Mouse (Mus musculus): ENCODE measurements around the gene Acer1.

DNA sequence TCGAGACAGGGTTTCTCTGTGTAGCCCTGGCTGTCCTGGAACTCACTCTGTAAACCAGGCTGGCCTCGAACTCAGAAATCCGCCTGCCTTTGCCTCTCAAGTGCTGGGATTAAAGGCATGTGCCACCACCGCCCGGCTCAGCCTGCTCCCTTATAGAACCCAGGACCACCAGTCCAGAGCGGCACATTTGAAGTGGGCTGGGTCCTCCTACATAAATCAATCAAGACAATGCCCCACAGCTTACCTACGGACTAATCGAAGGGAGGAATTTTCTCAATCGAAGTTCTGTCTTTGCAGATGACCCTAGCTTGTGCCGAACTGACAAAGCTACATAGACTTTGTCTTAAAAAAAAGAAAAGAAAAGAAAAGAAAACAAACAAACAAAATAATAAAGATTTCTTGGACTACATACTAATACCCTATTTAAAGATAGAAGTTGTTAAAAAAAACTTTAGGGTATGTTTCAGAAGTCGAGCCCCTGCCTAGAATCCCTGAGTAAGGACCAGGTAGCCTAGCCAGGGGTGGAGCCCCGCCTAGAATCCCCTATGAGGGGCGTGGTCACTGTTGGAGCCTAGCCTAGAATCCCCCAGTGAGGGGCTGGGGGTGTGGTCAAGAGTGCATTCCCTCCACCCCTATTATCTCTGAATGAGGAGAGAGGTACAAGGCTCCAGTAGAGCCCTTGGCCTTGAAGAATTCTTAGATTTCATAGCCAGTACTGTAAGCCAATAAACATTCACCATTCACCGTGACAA, 7.8 kb downstream of the Acer1 start:
- TF ChIP-seq CTCF (conservative IDR thresholded peaks at IDR 0.05 in 1 of 2, IDR thresholded peaks at IDR 0.05 in 1 of 2; ENCODE audit: low read depth in 2 of 2, low read length in 2 of 2) (no peak), SMC3 (IDR thresholded peaks at IDR 0.05; ENCODE audit: low read depth, low read length) (no peak), EP300 (IDR thresholded peaks at IDR 0.05; ENCODE audit: low read length) (no peak)

All from CH12.LX (cell line).